Mouse (Mus musculus) embryonic fibroblast, embryonic 13.5 days (primary cell): ENCODE data around the gene Nsg2.

Source experiments
- CTCF ChIP-seq: IDR thresholded peaks from 2 replicates; pipeline ENCODE4 v1.5.1; 2011; ENCODE audit warnings: mild to moderate bottlenecking, control low read depth, low read length, moderate library complexity, borderline replicate concordance; ENCODE audit not compliant: insufficient read depth
- POLR2A ChIP-seq: IDR thresholded peaks from 2 replicates; pipeline ENCODE4 v1.6.1; 2011; ENCODE audit warnings: low read depth, mild to moderate bottlenecking, control low read depth, low read length, moderate library complexity

DNA sequence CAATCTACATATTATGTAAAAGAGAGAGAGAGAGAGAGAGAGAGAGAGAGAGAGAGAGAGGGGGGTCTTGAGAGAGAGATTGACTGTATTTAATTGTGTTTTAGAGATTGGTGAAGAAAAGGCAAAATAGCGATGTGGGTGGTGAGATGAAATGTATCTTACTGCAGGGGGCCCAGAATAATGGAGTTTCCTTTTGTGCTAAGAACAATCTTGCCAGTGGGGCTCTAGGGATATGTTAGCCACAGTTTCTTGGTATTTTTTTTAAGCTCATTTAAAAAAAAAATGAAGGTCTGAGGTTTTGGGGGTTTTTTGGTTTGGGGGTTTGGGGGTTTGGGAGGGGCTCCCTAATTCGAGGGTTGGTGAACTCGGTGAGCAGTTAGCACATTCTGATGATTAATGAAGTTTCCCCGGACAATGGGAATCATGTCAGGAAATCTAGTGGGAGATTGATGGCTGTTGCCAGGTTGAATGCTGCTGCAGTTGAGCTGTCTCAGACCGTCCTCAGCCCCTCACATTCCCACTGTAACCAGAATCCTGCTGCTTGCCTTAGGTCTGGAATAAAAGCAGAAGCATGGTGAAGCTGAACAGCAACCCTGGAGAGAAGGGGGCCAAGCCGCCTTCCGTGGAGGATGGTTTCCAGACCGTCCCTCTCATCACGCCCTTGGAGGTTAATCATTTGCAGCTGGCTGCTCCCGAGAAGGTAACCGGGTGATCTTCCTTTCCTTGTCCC lies 1.1 kb downstream of the Nsg2 start:
- no peak for TF ChIP-seq POLR2A
- no peak for TF ChIP-seq CTCF
